Mouse (Mus musculus) stomach, postnatal 0 days (tissue): ENCODE measurements around the gene Lrrfip2. TPM values are rescaled to one million over a fixed set of nuclear protein-coding genes. Genes with fewer than 3 reads are reported as not detected.

Experiments
- ATAC-seq: fragments of 200-750 bp; cut with Nextera tagmentation; 2 replicates; pipeline ENCODE4 v1.8.0; 2017; ENCODE audit not compliant: low FRiP score, low TSS enrichment
- DNase-seq: peaks from one replicate; pipeline ENCODE4 v3.0.0-alpha.2; 2016; ENCODE audit warnings: low spot score
- H3K27ac ChIP-seq: fragments of 300-500 bp; sonication (generic); replicated peaks from 2 replicates; pipeline ENCODE4 v1.5.1; 2014; ENCODE audit warnings: mild to moderate bottlenecking, control low read depth
- H3K27me3 ChIP-seq: fragments of 300-500 bp; sonication (generic); 2 replicates; pipeline ENCODE4 v1.6.1; 2014; ENCODE audit warnings: low read length; ENCODE audit not compliant: control insufficient read depth, insufficient read depth
- H3K36me3 ChIP-seq: fragments of 300-500 bp; sonication (generic); 2 replicates; pipeline ENCODE4 v1.6.1; 2014; ENCODE audit warnings: low read length, mixed read lengths; ENCODE audit not compliant: control insufficient read depth, insufficient read depth
- H3K4me1 ChIP-seq: fragments of 300-500 bp; sonication (generic); replicated peaks from 2 replicates; pipeline ENCODE4 v1.6.1; 2014; ENCODE audit warnings: antibody characterized with exemption; ENCODE audit not compliant: control insufficient read depth, insufficient read depth
- H3K4me2 ChIP-seq: fragments of 300-500 bp; sonication (generic); replicated peaks from 2 replicates; pipeline ENCODE4 v1.6.1; 2014; ENCODE audit warnings: low read depth, mild to moderate bottlenecking, control low read depth, moderate library complexity
- H3K4me3 ChIP-seq: fragments of 300-500 bp; sonication (generic); 2 replicates; pipeline ENCODE4 v1.5.1; 2014; ENCODE audit warnings: low read depth, low read length, control low read depth
- H3K9ac ChIP-seq: fragments of 300-500 bp; sonication (generic); 2 replicates; pipeline ENCODE4 v1.6.1; 2014; ENCODE audit warnings: mild to moderate bottlenecking, low read length, control low read depth, mixed read lengths
- H3K9me3 ChIP-seq: fragments of 300-500 bp; sonication (generic); 2 replicates; pipeline ENCODE4 v1.6.1; 2016; ENCODE audit warnings: low read length; ENCODE audit not compliant: control insufficient read depth
- CTCF ChIP-seq: IDR thresholded peaks from 2 replicates; pipeline ENCODE4 v1.5.1; 2016; ENCODE audit warnings: antibody characterized with exemption, low read depth, mild to moderate bottlenecking, moderate library complexity
- EP300 ChIP-seq: optimal IDR thresholded peaks from 2 replicates; pipeline ENCODE3; 2016; ENCODE audit warnings: antibody characterized with exemption
- WGBS: fragments of 180-500 bp; shearing (Covaris S2); extraction: QIAGEN DNeasy Blood & Tissue Kit; methylation state at CpG from one replicate; pipeline ENCODE4 v1.1.7; 2014; 5-methylcytosine and 5-hydroxymethylcytosine counted together
- polyA plus RNA-seq: library from polyadenylated mRNA; unstranded; fragments of >200 nt; fragmentation: Nextera tagmentation; extraction: Ambion mirVana; gene quantifications from 2 replicates; pipeline ENCODE4 v1.2.1, GENCODE M21; 2015

The Lrrfip2 gene
- polyA plus RNA-seq, 1 experiment from 2014 or later = 34.1 TPM

GRCm38 (mm10) chr9:111178971-111179370, 61.6 kb downstream of the Lrrfip2 start:
- DNase-seq (no peak), ATAC-seq (no peak)
- Histone ChIP-seq H3K4me2 (no peak overlapping the region), H3K9me3 (no peaks in the 10 kb centered on the region), H3K36me3 (no peaks in the 10 kb centered on the region), H3K27me3 (no peaks in the 10 kb centered on the region), H3K4me1 (no peaks in the 10 kb centered on the region), H3K9ac (no peak overlapping the region), H3K27ac (no peak overlapping the region), H3K4me3 (no peak overlapping the region)
- TF ChIP-seq EP300 = no peak
- no peak for TF ChIP-seq CTCF
- WGBS = 83% methylated on average over 5 of the region's 5 CpGs

GRCm38 (mm10) chr9:111182176-111182575, 64.8 kb downstream of the Lrrfip2 start:
- Histone ChIP-seq H3K9me3 (no peaks in the 10 kb centered on the region), H3K9ac (no peak overlapping the region), H3K36me3 (no peaks in the 10 kb centered on the region), H3K4me2 (no peak overlapping the region), H3K4me1 (no peaks in the 10 kb centered on the region), H3K4me3 (no peak overlapping the region), H3K27me3 (no peaks in the 10 kb centered on the region), H3K27ac (no peak overlapping the region)
- ATAC-seq = no peak
- no peak for DNase-seq
- TF ChIP-seq EP300 (no peak), CTCF (no peak)
- 56% methylated on average over 3 of the region's 3 CpGs for WGBS

GRCm38 (mm10) chr9:111184929-111185328, 67.5 kb downstream of the Lrrfip2 start:
- 71% methylated on average over 4 of the region's 4 CpGs for WGBS
- no peak overlapping the region for H3K9ac ChIP-seq
- H3K4me3 ChIP-seq = no peak overlapping the region
- no peak for TF ChIP-seq CTCF
- no peak for TF ChIP-seq EP300
- no peaks in the 10 kb centered on the region for H3K27me3 ChIP-seq
- H3K4me1 ChIP-seq = no peaks in the 10 kb centered on the region
- H3K36me3 ChIP-seq = 0 out of 2 replicates have a peak, but pooled peaks cover 2% of the 10 kb centered on the region
- no peak overlapping the region for H3K4me2 ChIP-seq
- no peaks in the 10 kb centered on the region for H3K9me3 ChIP-seq
- no peak for DNase-seq
- ATAC-seq = no peak
- no peak overlapping the region for H3K27ac ChIP-seq

GRCm38 (mm10) chr9:111186861-111187260, 69.5 kb downstream of the Lrrfip2 start:
- no peak for DNase-seq
- no peak for TF ChIP-seq EP300
- TF ChIP-seq CTCF = no peak
- Histone ChIP-seq H3K4me3 (no peak overlapping the region), H3K9ac (no peak overlapping the region), H3K36me3 (0 out of 2 replicates have a peak, but pooled peaks cover 5% of the 10 kb centered on the region), H3K9me3 (no peaks in the 10 kb centered on the region), H3K27ac (no peak overlapping the region), H3K27me3 (no peaks in the 10 kb centered on the region), H3K4me1 (no peaks in the 10 kb centered on the region), H3K4me2 (no peak overlapping the region)
- 81% methylated on average over 6 of the region's 6 CpGs for WGBS
- no peak for ATAC-seq

GRCm38 (mm10) chr9:111188731-111189130, 71.3 kb downstream of the Lrrfip2 start:
- no peak for DNase-seq
- H3K27ac ChIP-seq = no peak overlapping the region
- H3K9ac ChIP-seq = no peak overlapping the region
- ATAC-seq = no peak
- 0 out of 2 replicates have a peak, but pooled peaks cover 5% of the 10 kb centered on the region for H3K36me3 ChIP-seq
- H3K4me1 ChIP-seq = no peaks in the 10 kb centered on the region
- H3K9me3 ChIP-seq = no peaks in the 10 kb centered on the region
- no peak overlapping the region for H3K4me3 ChIP-seq
- no peaks in the 10 kb centered on the region for H3K27me3 ChIP-seq
- 64% methylated on average over 7 of the region's 7 CpGs for WGBS
- no peak overlapping the region for H3K4me2 ChIP-seq
- TF ChIP-seq EP300 = no peak
- no peak for TF ChIP-seq CTCF

GRCm38 (mm10) chr9:111193211-111193610, 75.8 kb downstream of the Lrrfip2 start:
- ATAC-seq (no peak), DNase-seq (no peak)
- Histone ChIP-seq H3K9ac (no peak overlapping the region), H3K27ac (no peak overlapping the region), H3K27me3 (no peaks in the 10 kb centered on the region), H3K4me3 (no peak overlapping the region), H3K4me2 (no peak overlapping the region), H3K9me3 (no peaks in the 10 kb centered on the region), H3K36me3 (0 out of 2 replicates have a peak, but pooled peaks cover 5% of the 10 kb centered on the region), H3K4me1 (no peaks in the 10 kb centered on the region)
- WGBS = 87% methylated on average over 2 of the region's 2 CpGs
- TF ChIP-seq CTCF (no peak), EP300 (no peak)
